Mouse (Mus musculus) kidney, adult 2 months (tissue): ENCODE measurements around the gene Chrne.

Source experiments
- CTCF ChIP-seq: fragments of 200-500 bp; conservative IDR thresholded peaks from 2 replicates; pipeline ENCODE4 v1.5.1; 2011; ENCODE audit warnings: low read depth, mild to moderate bottlenecking, control low read depth, low read length, moderate library complexity, mixed read lengths; ENCODE audit not compliant: insufficient read depth, insufficient read length
- POLR2A ChIP-seq: fragments of 200-500 bp; IDR thresholded peaks from one replicate; pipeline ENCODE4 v1.6.1; 2011; ENCODE audit warnings: low read depth, low read length, control low read depth

- no peak for TF ChIP-seq POLR2A
- 0 out of 2 replicates have a peak, but pooled peaks have one; percentile 16 for TF ChIP-seq CTCF
These were observed 10.5 kb upstream of the Chrne start for GRCm38 (mm10) chr11:70629557-70629956.
